Mouse (Mus musculus) heart, postnatal 4 days (tissue): ENCODE data around the gene Rps12. TPM values are rescaled to one million over a fixed set of nuclear protein-coding genes. Genes with fewer than 3 reads are reported as not detected.
"Not testable (repeated sequence)": the region's sequence is repeated elsewhere in the genome, so short reads cannot be mapped to it uniquely, and the experiment has no call there.

ENCODE experiments used
- DNase-seq: peaks from one replicate; pipeline ENCODE4 v3.0.0; 2021
- total RNA-seq, 2 experiments: library from RNA; stranded (reverse); gene quantifications; 2 replicates each; pipeline ENCODE4 v1.2.3; 2021

Gene Rps12
- 100 to 1,000 TPM; 357 to 393 TPM for total RNA-seq

DNA sequence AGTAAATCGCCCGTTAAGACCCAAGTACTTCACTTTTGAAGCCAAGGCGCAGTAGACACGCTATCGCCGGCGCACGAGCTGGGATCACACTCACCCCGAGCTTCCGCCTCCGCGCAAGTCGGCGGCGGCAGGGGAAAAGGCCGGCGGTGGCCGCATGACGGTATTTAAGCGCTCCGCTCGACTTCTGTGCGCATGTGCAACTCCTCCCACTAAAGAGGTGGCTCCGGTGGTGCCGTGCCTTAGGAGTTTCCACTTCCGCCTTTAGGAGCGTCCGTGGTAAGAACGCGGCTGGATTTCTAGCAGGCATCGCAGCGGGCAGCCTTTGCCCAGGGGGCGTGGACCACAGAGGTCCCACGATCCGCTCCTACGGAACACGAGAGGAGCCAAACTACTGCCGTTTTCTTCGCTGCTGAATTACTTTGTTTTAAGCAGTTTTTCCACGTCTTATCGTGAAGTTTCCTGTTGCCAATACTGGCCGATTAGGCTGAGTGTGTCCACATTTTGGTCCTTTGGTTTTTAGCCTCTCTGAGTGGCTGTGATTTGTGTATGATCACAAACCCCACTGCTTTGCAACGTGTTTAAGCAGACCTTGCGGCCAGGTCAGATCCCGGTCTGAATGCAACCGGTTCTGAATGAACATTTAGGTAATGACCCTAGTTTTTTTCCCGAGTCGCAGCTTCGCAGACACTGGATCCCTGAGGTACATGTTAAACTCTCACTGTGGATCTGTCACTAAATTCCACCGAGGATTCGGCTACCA is at the start of gene Rps12:
Gene Rps12 (minus strand): TSS at position 214 of the 760 bp plus-strand sequence.
- DNase-seq, result peak; percentile 99

DNA sequence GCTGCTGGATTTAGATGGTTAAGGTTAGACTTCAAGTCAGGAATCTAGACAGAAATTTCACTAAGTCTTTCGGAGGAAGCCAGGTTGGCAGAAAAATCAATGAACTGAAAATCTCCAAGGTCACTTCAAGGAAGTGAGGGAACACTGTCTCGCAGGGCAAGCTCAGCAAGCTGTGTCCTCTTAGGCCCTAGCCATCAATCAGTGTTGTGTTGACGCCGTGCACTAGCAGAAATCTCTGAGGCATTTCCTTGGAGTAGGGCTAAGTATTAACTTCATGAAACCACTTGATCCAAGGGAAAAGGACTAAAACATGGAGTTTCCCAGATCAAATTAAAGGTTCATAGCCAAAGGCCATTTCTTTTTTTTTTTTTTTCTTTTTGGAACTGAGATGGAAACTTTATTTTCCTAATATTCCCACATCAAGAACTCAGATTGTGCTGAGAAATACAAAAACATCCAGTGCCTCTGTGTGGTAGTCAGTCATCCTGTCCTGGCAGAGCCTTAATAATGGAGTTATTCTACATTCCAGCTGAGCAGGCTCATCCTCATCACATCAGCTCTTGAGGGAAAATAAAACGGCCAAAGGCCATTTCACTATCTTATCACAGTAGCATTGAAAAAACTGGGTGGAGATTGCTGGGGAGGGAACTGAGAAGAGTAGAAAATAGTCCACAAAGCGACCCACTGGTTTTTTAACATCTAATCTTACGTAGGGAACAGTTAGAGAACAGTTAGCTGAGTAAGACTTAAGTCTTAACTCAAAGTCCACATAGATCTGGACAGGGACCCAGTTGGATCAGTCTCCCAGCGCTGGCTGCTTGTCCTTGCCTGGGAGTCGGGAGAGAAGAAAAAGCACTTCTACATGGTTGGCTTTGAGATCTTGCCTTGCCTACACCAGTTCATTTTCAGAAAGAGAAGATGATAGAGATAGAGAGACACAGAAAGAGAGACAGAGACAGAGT is 49.2 kb upstream of the Rps12 start:
- no peak for DNase-seq

DNA sequence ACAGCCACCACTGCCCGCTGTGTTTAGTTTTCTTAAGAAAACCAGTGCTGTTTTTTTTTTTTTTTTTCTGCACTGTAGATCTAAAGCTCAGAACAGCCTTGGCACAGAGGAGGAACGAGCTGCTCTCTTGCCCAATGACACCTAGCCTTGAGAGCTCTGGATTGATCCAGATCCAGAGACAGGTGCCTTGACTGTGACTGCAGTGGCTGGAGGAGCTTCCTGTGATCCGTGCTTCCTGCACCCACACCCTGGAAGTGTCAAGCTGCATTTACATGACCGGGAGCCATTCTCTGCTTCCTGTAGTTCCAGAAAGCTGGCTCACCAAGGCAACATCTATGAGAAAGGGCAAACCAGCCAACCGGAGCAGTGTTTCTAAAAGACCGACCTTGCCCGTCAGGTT is 39.4 kb upstream of the Rps12 start:
- no peak for DNase-seq

DNA sequence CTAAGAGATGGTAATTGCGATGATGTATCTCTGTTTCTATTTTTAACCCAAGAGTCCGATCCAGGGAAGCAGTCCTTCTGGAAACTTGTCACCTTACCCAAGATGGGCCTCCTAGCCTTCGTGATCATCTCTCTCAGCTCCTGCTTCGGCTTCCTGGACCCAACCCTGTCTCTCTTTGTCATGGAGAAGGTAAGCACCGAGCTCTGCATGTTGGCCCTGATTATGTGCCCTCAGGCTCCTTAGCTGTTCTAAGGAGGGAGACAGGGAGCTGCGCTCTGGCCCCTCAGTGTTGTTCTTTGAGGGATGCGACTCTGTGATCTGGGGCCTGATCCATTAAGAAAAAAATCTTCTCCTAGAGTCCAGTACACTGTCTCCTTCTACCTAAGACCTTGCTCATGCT is 29.2 kb upstream of the Rps12 start:
- no peak for DNase-seq

DNA sequence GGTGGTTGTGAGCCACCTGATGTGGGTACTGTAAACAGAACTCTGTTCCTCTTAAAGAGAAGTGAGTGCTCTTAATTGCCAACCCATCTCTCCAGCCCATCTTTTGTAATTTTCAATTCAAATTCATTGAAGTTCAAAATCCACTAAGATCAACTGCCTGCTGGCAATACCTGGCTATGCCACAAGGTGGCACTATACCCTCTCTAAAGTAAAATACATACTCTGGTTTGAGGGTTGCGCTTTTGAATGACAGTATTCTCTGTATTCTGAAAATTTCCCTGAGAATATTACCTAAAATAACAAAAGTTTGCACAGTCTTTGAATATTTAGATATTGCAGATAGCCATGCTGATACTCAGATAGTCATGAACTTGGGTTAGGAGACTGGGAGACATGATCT is 28.1 kb upstream of the Rps12 start:
- peak; percentile 84 for DNase-seq

DNA sequence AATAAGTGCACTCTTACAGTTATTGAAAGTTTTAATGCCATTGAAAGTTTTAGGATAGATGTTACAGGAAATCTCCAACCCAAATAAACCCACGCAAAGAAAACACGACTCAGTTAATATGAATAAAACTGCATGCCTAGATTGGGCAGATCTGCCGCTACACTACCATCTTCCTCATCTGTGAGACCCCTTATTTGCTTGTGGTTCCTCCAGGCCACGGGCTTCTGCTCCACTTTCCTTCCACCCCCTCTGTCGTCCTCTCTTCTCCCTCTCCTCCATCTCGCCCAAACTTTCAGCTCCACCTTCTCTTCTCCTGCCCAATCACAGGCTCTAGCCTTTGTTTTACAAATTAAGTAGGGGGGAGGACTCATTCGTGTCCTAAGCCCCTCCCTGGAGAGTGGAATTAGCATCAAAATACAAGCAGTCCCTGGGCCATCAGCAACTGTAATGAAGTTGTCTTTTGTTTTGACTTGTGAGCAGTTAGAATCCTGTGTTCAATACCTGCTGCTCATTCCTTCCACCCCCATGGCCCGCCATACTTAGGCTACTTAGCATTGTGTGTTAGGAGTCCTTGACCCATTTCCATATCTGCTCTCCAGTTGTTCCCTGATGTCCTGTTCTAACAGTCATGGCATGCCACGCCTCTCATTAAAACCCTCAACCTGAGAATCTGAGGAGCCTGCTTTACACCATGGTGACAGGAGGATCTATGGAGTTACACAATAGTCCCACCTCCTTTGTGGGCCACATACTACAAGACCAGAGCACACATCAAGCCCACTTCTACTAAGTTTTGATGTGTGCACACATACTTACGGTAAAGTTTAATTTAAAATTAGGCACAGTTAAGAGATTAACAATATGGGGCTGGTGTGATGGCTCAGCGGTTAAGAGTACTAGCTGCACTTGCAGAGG is 26.0 kb upstream of the Rps12 start:
- no peak for DNase-seq

DNA sequence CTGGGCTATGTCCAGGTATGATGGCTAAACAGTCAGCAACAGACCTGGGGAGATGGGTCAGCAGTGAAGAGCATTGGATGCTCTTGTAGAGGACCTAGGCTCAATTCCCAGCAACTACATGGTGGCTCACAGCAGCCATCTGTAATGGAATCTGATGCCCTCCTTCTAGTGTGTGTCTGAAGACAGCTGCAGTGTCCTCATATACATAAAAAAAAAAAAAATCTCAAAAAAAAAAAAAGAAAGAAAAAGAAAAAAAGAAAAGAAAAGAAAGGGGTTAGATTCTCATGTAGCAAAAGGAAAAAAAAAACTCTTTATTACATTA is 25.3 kb upstream of the Rps12 start:
- DNase-seq, result no peak

DNA sequence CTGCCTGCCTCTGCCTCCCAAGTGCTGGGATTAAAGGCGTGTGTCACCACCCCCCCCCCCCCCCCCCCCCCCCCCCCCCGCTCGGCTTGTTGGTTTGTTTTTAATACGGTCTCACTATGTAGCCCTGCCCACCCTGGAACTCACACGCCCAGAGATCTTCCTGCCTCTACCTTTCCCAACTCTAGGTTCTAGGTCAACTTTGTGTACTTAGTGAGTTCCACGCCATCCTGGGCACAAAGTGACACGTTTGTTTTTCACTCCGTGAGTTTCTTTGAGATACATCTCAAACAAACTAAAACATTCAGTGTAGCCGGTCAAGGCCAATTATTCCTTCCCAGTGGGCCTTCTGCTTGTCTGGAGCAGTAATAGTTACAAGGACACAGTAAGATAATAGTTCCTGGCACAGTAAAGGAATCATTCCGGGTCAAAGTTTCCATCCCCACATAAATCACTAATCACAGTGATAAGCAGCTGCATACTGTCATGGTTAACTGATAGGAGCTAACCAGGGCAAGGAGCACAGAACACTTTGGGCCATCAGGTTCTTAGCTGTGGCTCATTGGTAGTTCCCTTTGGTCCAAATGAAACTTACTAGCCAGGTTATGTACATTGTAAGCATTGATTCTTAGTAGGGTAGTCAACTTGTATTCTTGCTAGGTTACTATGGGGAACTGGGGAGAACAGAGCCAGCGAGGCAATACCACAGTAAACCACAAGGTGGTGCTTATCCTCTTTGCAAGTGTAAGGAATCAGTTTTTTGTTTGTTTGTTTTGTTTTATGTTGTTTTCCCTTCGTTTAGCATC is 24.8 kb upstream of the Rps12 start:
- peak; percentile 83 for DNase-seq

DNA sequence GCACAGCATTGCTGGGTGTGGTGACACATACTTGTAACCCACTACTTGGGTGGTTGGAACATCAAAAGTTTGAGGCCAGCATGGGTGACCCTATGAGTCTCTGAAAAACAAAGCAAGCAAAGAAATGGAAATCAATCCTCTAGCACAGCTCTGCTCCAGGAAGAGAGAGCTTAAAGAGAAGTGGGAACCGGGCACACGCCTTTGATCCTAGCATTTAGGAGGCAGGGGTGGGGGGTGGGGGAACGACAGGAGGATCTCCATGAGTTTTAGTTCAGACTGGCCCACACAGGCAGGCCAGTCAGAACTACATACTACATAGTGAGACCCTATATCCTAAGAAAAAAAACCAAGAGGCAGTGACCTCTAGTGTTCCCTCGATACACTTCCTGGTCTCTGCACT is 19.1 kb upstream of the Rps12 start:
- no peak for DNase-seq

DNA sequence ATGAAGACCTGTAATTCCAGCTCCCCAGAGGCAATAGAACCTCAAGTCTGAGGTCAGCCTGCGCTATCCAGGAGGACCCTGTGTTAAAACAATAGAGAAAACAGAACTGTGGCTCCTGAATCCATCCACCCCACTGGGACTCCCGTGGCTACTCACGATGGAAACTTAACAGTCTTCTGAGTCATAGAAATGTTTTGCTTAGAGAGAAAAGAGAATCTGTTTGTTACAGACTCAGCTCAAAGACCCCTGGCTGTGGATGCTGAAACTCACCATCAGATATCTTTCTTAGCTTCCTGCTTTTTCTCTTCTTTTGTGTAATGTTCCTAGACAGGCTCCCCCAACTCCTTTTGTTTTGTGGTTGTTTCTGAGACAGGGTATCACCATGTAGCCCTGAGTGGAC is 17.6 kb upstream of the Rps12 start:
- no peak for DNase-seq

DNA sequence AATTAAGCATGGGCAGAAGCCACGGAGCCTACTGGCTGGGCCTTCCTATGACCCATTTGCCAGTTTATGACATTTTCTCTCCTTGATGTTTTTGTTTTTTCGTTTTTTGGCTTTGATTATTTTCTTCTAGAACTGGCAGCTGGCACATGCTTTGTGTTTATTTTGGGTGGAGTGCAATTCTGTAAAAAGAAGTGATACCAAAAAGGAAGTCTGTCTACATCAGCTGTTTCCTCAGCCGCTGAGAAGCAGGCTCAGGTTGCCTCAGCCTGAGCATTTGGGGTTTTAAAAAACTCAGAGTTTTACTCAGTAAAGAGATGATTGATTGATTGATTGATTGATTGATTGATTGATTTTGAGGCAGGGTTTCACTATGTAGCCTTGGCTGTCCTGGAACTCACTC is 15.8 kb upstream of the Rps12 start:
- no peak for DNase-seq

DNA sequence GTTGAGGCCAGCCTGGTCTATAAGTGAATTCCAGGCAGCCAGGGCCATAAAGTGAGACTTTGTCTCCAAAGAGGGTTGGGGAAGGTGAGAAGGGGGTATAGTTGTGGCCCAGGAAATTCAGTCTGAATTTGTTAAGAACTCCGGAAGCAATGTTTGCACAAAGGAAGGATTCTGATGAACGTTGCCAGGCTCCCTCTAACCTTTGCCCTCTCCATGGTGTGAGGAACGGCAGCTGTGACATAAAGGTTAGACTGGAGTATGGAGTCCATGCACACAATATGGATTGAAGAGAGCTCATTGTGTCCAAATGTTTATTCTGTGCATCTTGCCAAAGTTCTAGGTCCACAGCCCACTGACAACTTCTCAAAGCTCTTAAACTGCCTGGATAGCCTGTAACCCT is 12.9 kb upstream of the Rps12 start:
- DNase-seq, result no peak

DNA sequence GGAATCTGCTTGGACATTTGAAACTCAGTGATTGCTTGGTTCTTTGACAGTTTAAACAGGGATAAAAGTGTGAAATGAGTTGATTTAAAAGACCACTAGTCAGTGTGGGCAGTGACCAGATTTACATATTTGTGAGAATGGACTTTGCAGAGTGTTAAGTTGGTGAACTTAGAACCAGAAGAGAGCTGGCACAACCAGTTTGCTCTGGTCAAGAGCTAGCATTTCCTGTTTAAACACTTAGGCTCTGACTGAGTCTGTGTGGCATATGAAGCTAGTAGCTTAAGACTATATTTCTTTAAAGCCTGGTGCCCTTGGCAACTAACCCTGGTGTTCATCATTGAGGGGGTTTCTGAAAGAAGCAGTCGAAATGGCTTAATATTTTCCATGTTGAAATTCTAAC is 11.1 kb upstream of the Rps12 start:
- no peak for DNase-seq

DNA sequence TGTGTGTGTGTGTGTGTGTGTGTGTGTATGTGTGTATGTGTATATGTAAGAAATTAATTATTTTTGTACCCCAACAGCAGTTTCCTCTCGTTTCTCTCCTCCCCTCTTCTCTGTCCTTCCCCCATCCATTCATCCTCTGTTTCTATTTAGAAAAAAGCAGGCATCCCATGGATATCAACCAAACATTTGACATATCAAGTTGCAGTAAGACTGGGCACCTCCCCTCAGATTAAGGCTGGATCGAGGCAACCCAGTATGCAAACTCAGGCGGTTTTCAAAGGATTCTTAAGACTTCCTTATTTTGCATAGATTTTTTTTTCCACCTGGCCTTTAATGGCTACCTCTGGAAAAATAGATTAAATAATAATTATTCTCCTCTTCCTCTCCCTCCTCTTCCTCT is 10.5 kb upstream of the Rps12 start:
- no peak for DNase-seq

DNA sequence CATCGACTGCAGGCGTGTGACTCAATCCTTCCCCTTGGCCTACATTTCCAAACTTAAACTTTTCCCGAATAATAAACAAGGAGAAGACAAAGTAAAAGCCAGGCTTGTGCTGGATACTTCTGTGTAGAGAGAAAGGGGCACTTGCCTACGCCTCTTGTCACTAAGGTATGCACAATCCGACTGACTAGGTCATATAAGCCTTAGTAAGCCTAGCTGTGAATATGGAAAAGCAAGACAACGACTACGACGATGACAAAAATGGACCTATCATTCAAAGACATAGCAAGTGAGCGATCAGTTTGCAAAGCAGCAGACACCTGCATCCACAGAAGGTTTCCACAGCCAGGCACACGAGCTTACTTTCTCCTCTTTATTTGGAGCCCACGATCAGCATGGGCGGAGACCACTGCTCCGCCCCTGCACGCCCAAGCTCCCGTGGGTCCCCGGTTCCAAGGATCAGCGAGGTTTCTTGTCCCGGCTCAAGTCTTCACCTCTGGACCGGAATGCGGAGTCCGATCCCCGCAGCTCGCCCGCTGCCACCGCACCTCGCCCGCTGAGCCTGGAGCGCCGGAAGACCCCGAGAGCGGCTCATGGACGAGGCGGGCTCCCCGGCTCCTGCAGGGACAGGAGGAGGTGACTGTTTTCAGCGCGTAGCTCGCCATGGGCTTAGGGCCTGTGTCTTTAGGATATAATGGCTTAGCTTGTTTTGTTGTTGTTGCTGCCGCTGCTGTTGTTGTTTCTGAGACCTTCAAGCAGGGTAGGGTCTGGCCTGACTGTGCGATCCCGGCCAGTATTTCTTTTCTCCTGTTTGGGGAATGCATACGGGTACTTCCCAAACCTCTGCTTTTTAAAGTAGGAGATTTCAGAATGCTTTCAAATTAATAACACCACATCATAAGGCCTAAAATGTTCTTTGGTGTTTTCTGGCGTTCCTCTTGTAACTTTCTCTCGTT is 9.8 kb upstream of the Rps12 start, which contains the start of gene Slc18b1:
Gene Slc18b1 (plus strand): TSS at position 436 of the 953 bp plus-strand sequence.
- peak; percentile 47 for DNase-seq

DNA sequence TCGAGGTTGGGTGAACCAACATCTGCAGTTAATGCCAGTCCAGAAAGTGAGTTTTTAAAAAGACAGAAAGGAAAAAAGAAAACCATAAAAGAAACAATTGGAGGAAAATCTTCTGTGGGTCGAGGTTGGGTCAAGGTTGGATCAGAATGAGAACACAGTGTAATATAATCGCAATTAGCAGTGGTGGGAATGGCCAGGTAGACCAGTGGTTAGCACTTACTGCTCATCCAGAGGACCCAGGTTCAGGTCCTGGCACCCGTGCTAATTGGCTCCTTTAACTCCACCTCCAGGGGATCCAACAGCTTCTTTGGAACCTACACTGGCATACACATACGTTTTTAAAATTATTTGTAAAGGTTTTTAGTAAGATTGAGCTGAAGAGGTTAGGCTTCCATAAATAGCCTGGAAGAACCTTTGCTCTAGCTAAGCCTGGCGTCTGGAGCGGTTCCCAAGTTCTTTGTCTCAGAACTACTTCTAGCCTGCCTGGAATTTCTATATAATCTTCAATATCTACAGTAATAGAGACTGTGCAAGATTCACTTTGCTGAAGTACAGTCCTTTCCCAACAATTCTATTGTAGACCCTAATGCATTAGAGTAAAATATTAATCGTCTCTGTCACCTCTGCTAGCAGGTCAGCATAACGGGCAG is 8.9 kb upstream of the Rps12 start:
- no peak for DNase-seq

DNA sequence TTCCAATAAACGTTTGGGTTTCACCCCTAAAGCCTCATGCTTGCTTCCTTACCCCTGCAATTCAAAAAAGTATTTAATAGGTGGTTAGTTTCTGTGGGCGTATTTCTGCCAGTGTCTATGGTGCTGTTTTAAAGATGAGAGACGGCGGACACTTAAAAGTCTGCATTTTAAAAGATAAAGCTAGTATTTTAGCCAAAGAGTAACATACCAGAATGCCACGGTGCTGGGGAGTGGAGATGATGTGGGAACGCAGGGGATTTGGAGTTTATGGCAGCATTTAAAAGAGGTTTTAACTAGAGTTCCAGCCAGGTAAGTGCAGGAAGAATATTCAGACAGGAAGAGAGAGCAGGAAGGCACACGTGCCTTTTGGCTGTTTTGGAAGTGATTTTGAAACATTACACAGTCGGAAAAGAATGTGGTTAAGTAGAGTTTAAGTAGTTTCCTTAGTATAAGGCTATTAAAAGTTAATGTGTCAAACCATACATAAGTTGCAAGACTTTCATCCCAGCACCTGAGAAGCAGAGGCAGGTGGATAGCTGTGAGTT is 1.1 kb upstream of the Rps12 start:
- no peak for DNase-seq

DNA sequence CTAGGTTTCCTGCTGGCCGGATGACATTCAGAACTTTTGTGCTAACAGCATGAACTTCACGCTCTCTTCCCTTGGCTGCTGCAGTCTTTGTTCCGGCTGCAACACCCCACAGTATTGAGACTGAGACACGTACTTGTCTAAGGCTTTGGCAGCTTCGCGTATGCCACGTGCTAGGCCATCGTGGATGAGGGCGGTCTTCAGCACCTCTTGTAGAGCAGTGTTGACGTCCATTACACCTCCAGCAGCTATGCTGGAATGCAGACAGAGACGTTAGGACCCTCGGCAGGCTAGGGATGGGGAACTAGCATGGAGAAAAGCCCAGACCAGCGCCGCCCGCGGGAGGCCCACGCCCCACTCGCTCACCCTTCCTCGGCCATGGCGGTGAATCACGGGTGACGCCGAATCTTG is 440 bp downstream of the Rps12 start:
- not testable (repeated sequence) for DNase-seq

DNA sequence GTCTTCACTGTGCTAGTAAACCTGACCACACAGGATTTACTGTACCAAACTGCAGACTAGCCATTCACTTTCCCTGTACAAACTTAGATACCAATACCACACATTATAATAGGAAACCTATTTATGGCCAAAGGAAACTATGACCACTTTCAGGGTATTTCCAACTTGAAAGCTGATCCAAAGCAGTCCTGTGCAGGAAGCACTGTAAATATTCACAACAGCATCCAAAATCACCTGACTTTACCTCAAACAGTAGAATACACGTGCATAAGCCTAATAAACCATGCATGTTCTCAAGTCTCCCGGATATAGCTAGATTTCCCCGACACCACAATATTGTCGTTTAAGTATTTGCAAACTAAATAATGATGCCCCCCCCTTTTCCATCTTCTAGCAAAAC is 1.0 kb downstream of the Rps12 start:
- no peak for DNase-seq

DNA sequence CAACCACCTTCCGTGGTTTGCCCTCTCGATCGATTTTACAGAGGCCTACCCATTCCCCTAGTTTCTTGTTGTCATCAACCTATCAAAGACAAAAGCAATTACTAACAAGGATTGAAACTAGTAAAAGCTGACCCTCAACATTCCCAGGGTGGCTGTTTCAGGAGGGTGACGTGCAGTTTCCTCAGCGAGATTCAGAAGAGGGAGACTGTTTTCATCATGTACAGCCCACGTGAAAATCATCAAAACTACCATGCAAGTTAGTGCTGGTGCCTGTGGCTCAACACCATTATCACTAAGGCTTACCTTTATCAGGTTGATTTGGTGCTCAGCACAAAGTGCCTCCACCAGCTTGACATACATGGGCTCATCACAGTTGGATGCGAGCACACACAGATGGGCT is 1.5 kb downstream of the Rps12 start:
- not testable (repeated sequence) for DNase-seq
